Mouse (Mus musculus): Measurements from ENCODE around the gene Bhlhe40.

GRCm38 (mm10) chr6:108658416-108659201, 1.8 kb upstream of the Bhlhe40 start:
- TF ChIP-seq POLR2A (IDR thresholded peaks at IDR 0.05; ENCODE audit: control insufficient read depth, extremely low read depth, insufficient read depth, low read length, poor library complexity), result no peak
- TF ChIP-seq CTCF (IDR thresholded peaks at IDR 0.05; ENCODE audit: borderline replicate concordance, control insufficient read depth, extremely low read depth, insufficient read depth, low read length, poor library complexity), result no peak
